Mouse (Mus musculus) gastrocnemius, adult 2 months (tissue): ENCODE data around the gene Cop1. TPM values are rescaled to one million over a fixed set of nuclear protein-coding genes. Genes with fewer than 3 reads are reported as not detected.
"Not testable (repeated sequence)": the region's sequence is repeated elsewhere in the genome, so short reads cannot be mapped to it uniquely, and the experiment has no call there.

Experiments used
- DNase-seq: peaks from one replicate; pipeline ENCODE4 v3.0.0; 2022
- H3K27ac ChIP-seq: fragments of 200-600 bp; 2 replicates; pipeline ENCODE4 v1.8.1; 2022; ENCODE audit warnings: mild to moderate bottlenecking
- H3K4me3 ChIP-seq: fragments of 200-600 bp; 2 replicates; pipeline ENCODE4 v1.8.1; 2022; ENCODE audit warnings: mild to moderate bottlenecking, moderate library complexity
- CTCF ChIP-seq: fragments of 200-600 bp; IDR thresholded peaks from 2 replicates; pipeline ENCODE4 v1.8.1; 2022; ENCODE audit warnings: antibody characterized with exemption, mild to moderate bottlenecking, moderate library complexity
- intact Hi-C: fragments of 180-260 bp; cut with DNase I; formaldehyde crosslinking; loops from one replicate; pipeline ENCODE4 v1.15.1; 2025
- long read RNA-seq, 2 experiments: library from polyadenylated mRNA; stranded (forward); transcript quantifications; one replicate each; pipeline ENCODE4 v2.0.0; 2021
- total RNA-seq, 2 experiments: library from RNA; stranded (reverse); gene quantifications; 2 replicates each; pipeline ENCODE4 v1.2.3; 2021

Gene Cop1
- 100 to 1,000 TPM; 160 to 164 TPM for total RNA-seq
- long read RNA-seq, experiment 1, full-length matches to known transcripts, result 156 of 273 reads
- long read RNA-seq, experiment 1, partial matches to known transcripts, result 4 of 273 reads
- long read RNA-seq, experiment 1, other reads (novel, unspliced or antisense), result 113 of 273 reads
- long read RNA-seq, experiment 2, full-length matches to known transcripts, result 136 of 227 reads
- long read RNA-seq, experiment 2, partial matches to known transcripts, result 5 of 227 reads
- long read RNA-seq, experiment 2, other reads (novel, unspliced or antisense), result 86 of 227 reads

GRCm38 (mm10) chr1:159231781-159232571, at the start of gene Cop1:
Gene Cop1 (plus strand): TSS chr1:159232320.
- DNase-seq, result peak; percentile 96
- Histone ChIP-seq H3K27ac (peak within 1 kb of the TSS; percentile 99), H3K4me3 (peak within 1 kb of the TSS; percentile 88)
- intact Hi-C loops, result not testable (repeated sequence)

- H3K27ac ChIP-seq, result no peak overlapping the region
- no peak overlapping the region for H3K4me3 ChIP-seq
- intact Hi-C loops, result no loop called here
- DNase-seq, result no peak
- no peak for TF ChIP-seq CTCF
Observed at GRCm38 (mm10) chr1:159186741-159187140, 45.4 kb upstream of the Cop1 start.

GRCm38 (mm10) chr1:159198603-159199002, 33.5 kb upstream of the Cop1 start:
- DNase-seq, result no peak
- H3K4me3 ChIP-seq, result no peak overlapping the region
- no peak for TF ChIP-seq CTCF
- intact Hi-C loops, result no loop called here
- H3K27ac ChIP-seq, result no peak overlapping the region

- intact Hi-C loops, result no loop called here
- DNase-seq, result no peak
- H3K27ac ChIP-seq, result no peak overlapping the region
- no peak for TF ChIP-seq CTCF
- no peak overlapping the region for H3K4me3 ChIP-seq
Observed at GRCm38 (mm10) chr1:159199606-159200005, 32.5 kb upstream of the Cop1 start.

GRCm38 (mm10) chr1:159201220-159201619, 30.9 kb upstream of the Cop1 start:
- no peak for DNase-seq

GRCm38 (mm10) chr1:159211711-159212110, 20.4 kb upstream of the Cop1 start:
- H3K27ac ChIP-seq, result no peak overlapping the region
- no peak for TF ChIP-seq CTCF
- no peak for DNase-seq
- no peak overlapping the region for H3K4me3 ChIP-seq
- intact Hi-C loops, result no loop called here

More at GRCm38 (mm10) chr1:159201220-159201619, 30.9 kb upstream of the Cop1 start:
- Histone ChIP-seq H3K27ac (no peak overlapping the region), H3K4me3 (no peak overlapping the region)
- TF ChIP-seq CTCF, result no peak
- intact Hi-C loops, result no loop called here

- Histone ChIP-seq H3K27ac (no peak overlapping the region), H3K4me3 (no peak overlapping the region)
- DNase-seq, result no peak
- intact Hi-C loops, result no loop called here
- TF ChIP-seq CTCF, result no peak
Observed at GRCm38 (mm10) chr1:159217437-159217836, 14.7 kb upstream of the Cop1 start.

- intact Hi-C loops, result no loop called here
- TF ChIP-seq CTCF, result no peak
- Histone ChIP-seq H3K27ac (no peak overlapping the region), H3K4me3 (no peak overlapping the region)
- no peak for DNase-seq
Observed at GRCm38 (mm10) chr1:159222046-159222445, 10.1 kb upstream of the Cop1 start.

GRCm38 (mm10) chr1:159225064-159225824, 6.9 kb upstream of the Cop1 start:
- TF ChIP-seq CTCF, result no peak
- Histone ChIP-seq H3K4me3 (no peak overlapping the region), H3K27ac (no peak overlapping the region)
- DNase-seq, result no peak
- intact Hi-C loops, result no loop called here

GRCm38 (mm10) chr1:159232572-159233261, 597 bp downstream of the Cop1 start:
- intact Hi-C loops, result not testable (repeated sequence)
- H3K4me3 ChIP-seq, result peak overlapping the region; percentile 88
- TF ChIP-seq CTCF, result peak; percentile 25; the same call in 1 of the 2 replicates
- peak; percentile 41 for DNase-seq
- peak overlapping the region; percentile 99 for H3K27ac ChIP-seq

GRCm38 (mm10) chr1:159233426-159233825, 1.3 kb downstream of the Cop1 start:
- DNase-seq, result no peak
- TF ChIP-seq CTCF, result no peak
- intact Hi-C loops, result no loop called here
- H3K27ac ChIP-seq, result peak overlapping the region; percentile 87
- H3K4me3 ChIP-seq, result peak overlapping the region; percentile 88

- no peak for TF ChIP-seq CTCF
- no peak for DNase-seq
- H3K27ac ChIP-seq, result no peak overlapping the region
- intact Hi-C loops, result no loop called here
- no peak overlapping the region; the same call in 1 of the 2 replicates for H3K4me3 ChIP-seq
Observed at GRCm38 (mm10) chr1:159234496-159234895, 2.4 kb downstream of the Cop1 start.
